Mouse (Mus musculus): ENCODE measurements around the gene Rgs19.

DNA sequence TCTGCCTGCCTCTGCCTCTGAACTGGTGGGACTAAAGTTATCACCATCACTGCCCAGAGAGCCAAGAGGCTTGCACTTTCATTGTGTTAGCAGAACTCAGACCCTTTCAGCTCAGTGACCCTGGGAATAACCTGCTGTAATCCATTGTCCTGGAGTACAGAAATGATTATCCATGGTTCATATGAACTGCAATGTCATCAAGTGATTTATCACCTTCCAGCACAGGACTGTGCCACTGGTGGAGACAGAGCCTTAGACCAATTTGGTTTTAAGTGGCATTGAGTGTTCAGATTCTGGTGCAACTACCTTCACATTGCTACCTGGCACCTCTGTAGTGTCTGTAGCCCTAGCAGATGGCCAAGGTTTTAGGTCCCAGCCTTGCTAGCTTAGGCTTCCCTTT lies 40.7 kb downstream of the Rgs19 start:
- TF ChIP-seq CTCF (IDR thresholded peaks at IDR 0.05; ENCODE audit: low read depth) (no peak), EP300 (IDR thresholded peaks at IDR 0.05; ENCODE audit: low read depth) (no peak)
